Mouse (Mus musculus): Measurements from ENCODE around the gene Ssbp3.

DNA sequence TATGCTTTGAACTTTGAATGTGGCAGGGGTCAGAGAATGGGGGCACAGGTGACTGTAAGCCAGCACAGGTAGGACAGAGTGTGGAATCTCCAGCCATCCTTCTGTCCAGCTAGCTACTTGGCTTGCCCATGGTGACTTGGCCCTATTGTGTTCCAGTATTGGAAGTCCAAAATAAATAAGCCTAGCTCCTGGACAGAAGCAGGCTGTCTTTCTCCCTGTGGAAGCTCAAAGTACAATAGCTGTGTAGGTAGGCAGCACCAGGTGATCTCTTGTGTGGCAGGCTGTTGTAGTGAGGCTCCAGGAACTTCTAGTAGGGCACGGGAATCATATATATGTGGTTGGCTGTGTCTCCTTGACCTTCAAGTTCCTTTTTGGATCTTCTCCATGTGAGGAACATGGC, 50.8 kb downstream of the Ssbp3 start:
- TF ChIP-seq CTCF (IDR thresholded peaks at IDR 0.05; ENCODE audit: borderline replicate concordance, insufficient read depth, low read length): no peak
- TF ChIP-seq POLR2A (IDR thresholded peaks at IDR 0.05; ENCODE audit: low read depth, low read length): no peak
